In the genomic region with DNA sequence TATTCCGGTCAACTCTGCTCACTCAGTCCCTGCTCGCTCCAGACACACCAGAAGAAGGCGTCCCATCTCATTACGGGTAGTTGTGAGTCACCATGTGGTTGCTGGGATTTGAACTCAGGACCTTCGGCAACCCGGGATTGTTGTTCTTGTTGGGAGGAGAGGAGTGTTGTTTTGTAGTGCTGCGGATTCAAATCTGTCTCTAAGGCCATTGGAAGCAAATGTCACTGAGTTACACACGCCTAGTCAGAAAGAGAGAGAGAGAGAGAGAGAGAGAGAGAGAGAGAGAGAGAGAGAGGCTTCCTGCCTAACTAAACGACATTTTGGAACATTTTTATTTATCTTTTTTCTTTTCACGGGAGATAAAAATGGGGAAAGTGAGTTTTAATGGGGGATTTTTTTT, we compare ENCODE assay signal across 9 mouse cellular contexts. TPM values are rescaled to one million over a fixed set of nuclear protein-coding genes. Genes with fewer than 3 reads are reported as not detected.
DNase-seq lines count a peak whose midpoint lies in the region; ATAC-seq lines count a peak whose summit lies in the region.
"Had no signal": no experiment of that assay in that cellular context is flagged by ENCODE, and none has a peak within 500 bp of the region (broad histone marks: within the 10 kb centered on the region; RNA-seq: fewer than 3 reads in every experiment).

No protein-coding gene starts in this region.

- no peak overlapping the region for H3K9ac ChIP-seq in lung, embryonic 15.5 days
- H3K9ac ChIP-seq in hindbrain, embryonic 14.5 days: no peak overlapping the region
- H3K9ac ChIP-seq in midbrain, embryonic 15.5 days: no peak overlapping the region

- H3K4me3 ChIP-seq in erythroblast, embryonic 14.5 days (replicated peaks): peak overlapping the region; percentile 92
- H3K4me3 ChIP-seq in lung, embryonic 15.5 days: no peak overlapping the region
- no peak overlapping the region for H3K4me3 ChIP-seq in hindbrain, embryonic 14.5 days (replicated peaks; ENCODE audit: low read length)
- H3K4me3 ChIP-seq in midbrain, embryonic 15.5 days: no peak overlapping the region

- 29% methylated on average over 10 of the region's 10 CpGs for whole genome bisulfite sequencing in lung, embryonic 15.5 days
- WGBS in hindbrain, embryonic 14.5 days: 20% methylated on average over 10 of the region's 10 CpGs
- 18% methylated on average over 10 of the region's 10 CpGs for WGBS in midbrain, embryonic 15.5 days

- no peaks in the 10 kb centered on the region for H3K27me3 ChIP-seq in erythroblast, embryonic 14.5 days (ENCODE audit: control insufficient read depth)
- no peaks in the 10 kb centered on the region for H3K27me3 ChIP-seq in lung, embryonic 15.5 days
- peaks cover 10% of the 10 kb centered on the region; the same call in 1 of the 2 replicates for H3K27me3 ChIP-seq in hindbrain, embryonic 14.5 days (ENCODE audit: control insufficient read depth, insufficient read depth, low read length)
- peaks cover 10% of the 10 kb centered on the region; the same call in 1 of the 2 replicates for H3K27me3 ChIP-seq in midbrain, embryonic 15.5 days (replicated peaks)

- no peak for DNase-seq in lung, adult 18-20 months
- no peak for DNase-seq in hindbrain, embryonic 14.5 days (ENCODE audit: low spot score)
- no peak for DNase-seq in frontal cortex, postnatal 10 days (ENCODE audit: low spot score in 2 of 2)
- no peak for DNase-seq in urinary bladder, adult 2 months (ENCODE audit: low spot score)
- DNase-seq: adrenal gland, adult 8-10 months had no signal

- no peaks in the 10 kb centered on the region for H3K9me3 ChIP-seq in erythroblast, embryonic 14.5 days (ENCODE audit: control insufficient read depth, low read length)
- no peaks in the 10 kb centered on the region for H3K9me3 ChIP-seq in lung, embryonic 15.5 days
- H3K9me3 ChIP-seq in hindbrain, embryonic 14.5 days (ENCODE audit: control insufficient read depth, low read length): no peaks in the 10 kb centered on the region
- no peaks in the 10 kb centered on the region for H3K9me3 ChIP-seq in midbrain, embryonic 15.5 days

- H3K4me2 ChIP-seq in lung, embryonic 15.5 days: peak overlapping the region; percentile 79
- peak overlapping the region; percentile 77 for H3K4me2 ChIP-seq in hindbrain, embryonic 14.5 days (replicated peaks)
- H3K4me2 ChIP-seq in midbrain, embryonic 15.5 days: peak overlapping the region; percentile 60; the same call in 1 of the 2 replicates

- peaks cover 2% of the 10 kb centered on the region; the same call in 1 of the 2 replicates for H3K36me3 ChIP-seq in erythroblast, embryonic 14.5 days (ENCODE audit: control insufficient read depth)
- H3K36me3 ChIP-seq in lung, embryonic 15.5 days: no peaks in the 10 kb centered on the region
- H3K36me3 ChIP-seq in hindbrain, embryonic 14.5 days (replicated peaks; ENCODE audit: control insufficient read depth, insufficient read depth): no peaks in the 10 kb centered on the region
- no peaks in the 10 kb centered on the region for H3K36me3 ChIP-seq in midbrain, embryonic 15.5 days (replicated peaks)

- H3K27ac ChIP-seq in lung, embryonic 15.5 days: no peak overlapping the region
- no peak overlapping the region for H3K27ac ChIP-seq in hindbrain, embryonic 14.5 days
- H3K27ac ChIP-seq in midbrain, embryonic 15.5 days: no peak overlapping the region

- no peak for ATAC-seq in erythroblast, adult 5-6 weeks (replicated peaks; ENCODE audit: low FRiP score, poor library complexity, severe bottlenecking)
- ATAC-seq in lung, embryonic 15.5 days (ENCODE audit: borderline replicate concordance, extremely low read depth, low FRiP score, low TSS enrichment): no peak
- ATAC-seq in hindbrain, embryonic 14.5 days (ENCODE audit: low FRiP score): no peak
- no peak for ATAC-seq in midbrain, embryonic 15.5 days (replicated peaks)

- peaks cover 49% of the 10 kb centered on the region for H3K4me1 ChIP-seq in erythroblast, embryonic 14.5 days (ENCODE audit: control insufficient read depth)
- peaks cover 43% of the 10 kb centered on the region for H3K4me1 ChIP-seq in lung, embryonic 15.5 days
- H3K4me1 ChIP-seq in hindbrain, embryonic 14.5 days (replicated peaks; ENCODE audit: control insufficient read depth, insufficient read depth, low read length): peaks cover 23% of the 10 kb centered on the region
- H3K4me1 ChIP-seq in midbrain, embryonic 15.5 days: peaks cover 35% of the 10 kb centered on the region

RNA-seq across cellular contexts. Expression of a gene that starts 2.4 kb away (rescaled TPM):
- polyA plus RNA-seq in erythroblast, embryonic 14.5 days (2012): 0.26 and 0.39 TPM in 2 replicates
- 23.4 and 34.3 TPM in 2 replicates for total RNA-seq in erythroblast, adult 5-6 weeks (2015; ENCODE audit: low replicate concordance)
- 24.2 and 34.2 TPM in 2 replicates for total RNA-seq in erythroblast, adult 5-6 weeks (2017; ENCODE audit: low replicate concordance)
- polyA plus RNA-seq in lung, embryonic 15.5 days (2015; fragmentation: Nextera tagmentation; extraction: Ambion mirVana): 14.5 and 17.4 TPM in 2 replicates
- 27.0 and 32.2 TPM in 2 replicates for polyA plus RNA-seq in hindbrain, embryonic 14.5 days (2014; fragmentation: Nextera tagmentation; extraction: Ambion mirVana)
- 21.0 and 22.0 TPM in 2 replicates for polyA plus RNA-seq in midbrain, embryonic 15.5 days (2015; fragmentation: Nextera tagmentation; extraction: Ambion mirVana)
- polyA plus RNA-seq in urinary bladder, adult 2 months (2012; rRNA removed): 21.5 and 23.9 TPM in 2 replicates

Comparison
In these comparisons a context has a peak if more than half of its experiments do, and no peak if none do; other contexts are left out.
1. RNA of a gene that starts 2.4 kb away (polyA plus RNA-seq): 27.0 to 32.2 TPM in hindbrain, embryonic 14.5 days, 21.0 to 22.0 TPM in midbrain, embryonic 15.5 days, 21.5 to 23.9 TPM in urinary bladder, adult 2 months and 14.5 to 17.4 TPM in lung, embryonic 15.5 days; 0.26 to 0.39 TPM in erythroblast, embryonic 14.5 days; every median in the first group is over 10 times any median in the second.
2. Peak in every context shown above with its lines, with median percentiles within 50 percentile points of each other: H3K4me2 ChIP-seq.